Mouse (Mus musculus) erythroblast, embryonic 14.5 days (primary cell): ENCODE measurements around the gene 2310057M21Rik. TPM values are rescaled to one million over a fixed set of nuclear protein-coding genes. Genes with fewer than 3 reads are reported as not detected.
A peak's percentile ranks its signal among the peaks of the same experiment; 100 is the strongest.
"Not testable (repeated sequence)": the region's sequence is repeated elsewhere in the genome, so short reads cannot be mapped to it uniquely, and the experiment has no call there.

Experiments used
- H3K27me3 ChIP-seq: 2 replicates; pipeline ENCODE4 v1.6.1; 2012; ENCODE audit warnings: inconsistent platforms; ENCODE audit not compliant: control insufficient read depth
- H3K36me3 ChIP-seq: 2 replicates; pipeline ENCODE4 v1.6.1; 2012; ENCODE audit warnings: mild to moderate bottlenecking, inconsistent platforms; ENCODE audit not compliant: control insufficient read depth
- H3K4me1 ChIP-seq: 2 replicates; pipeline ENCODE4 v1.6.1; 2012; ENCODE audit warnings: inconsistent platforms; ENCODE audit not compliant: control insufficient read depth
- H3K4me3 ChIP-seq: replicated peaks from 2 replicates; pipeline ENCODE3; 2012; ENCODE audit warnings: moderate library complexity, mild to moderate bottlenecking, inconsistent platforms
- H3K9me3 ChIP-seq: 2 replicates; pipeline ENCODE4 v1.6.1; 2012; ENCODE audit warnings: low read length, inconsistent platforms, mixed read lengths; ENCODE audit not compliant: control insufficient read depth
- GATA1 ChIP-seq: IDR thresholded peaks from 2 replicates; pipeline ENCODE4 v1.6.1; 2012; ENCODE audit warnings: low read length, inconsistent platforms, mixed read lengths
- TAL1 ChIP-seq: IDR thresholded peaks from 3 replicates; pipeline ENCODE4 v1.6.1; 2012; ENCODE audit warnings: low read length, inconsistent platforms, mixed read lengths
- polyA plus RNA-seq: library from polyadenylated mRNA; stranded (reverse); fragments of >175 nt; gene quantifications from 2 replicates; pipeline ENCODE4 v1.2.3, GENCODE M21; 2012

2310057M21Rik gene
- polyA plus RNA-seq: 1.5 and 1.8 TPM in 2 replicates

DNA sequence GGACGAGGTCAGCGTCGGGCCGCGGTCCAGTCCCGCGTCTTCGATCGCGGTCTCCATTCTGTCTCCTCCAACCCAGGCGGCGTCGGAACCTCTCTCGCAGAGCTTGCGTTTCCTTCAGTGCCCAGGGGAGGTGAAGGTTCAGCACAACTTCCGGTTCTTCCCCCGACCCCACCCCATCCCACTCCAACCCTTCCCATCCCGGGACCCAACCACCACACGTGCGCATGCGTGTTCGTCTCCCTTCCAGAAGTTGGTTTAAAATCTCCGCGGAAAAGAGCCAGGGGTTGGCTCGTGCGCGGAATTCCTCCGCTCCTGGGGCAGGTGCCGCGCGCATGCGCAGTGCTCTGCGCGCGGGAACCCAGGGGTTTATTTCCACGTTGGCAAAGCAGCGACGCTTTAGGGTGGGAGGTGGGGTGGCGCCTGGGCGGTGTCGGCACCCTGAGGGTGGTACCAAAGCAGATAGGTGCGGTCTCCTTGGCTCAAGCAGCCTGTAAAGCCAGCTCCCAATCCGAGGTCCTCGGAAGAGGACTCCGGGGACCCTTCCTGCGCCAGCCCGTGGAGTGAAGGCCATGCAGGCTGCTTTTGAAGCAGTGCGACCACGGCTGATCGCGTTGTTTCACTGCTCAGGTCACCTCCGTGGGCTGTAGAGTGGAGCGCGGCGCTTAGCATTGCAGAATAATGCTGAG lies at the start of gene 2310057M21Rik:
TSS of gene 2310057M21Rik (minus strand) at position 145 of the 686 bp plus-strand sequence.
- no peak for TF ChIP-seq GATA1
- no peak for TF ChIP-seq TAL1
- Histone ChIP-seq H3K36me3 (peaks cover 31% of the 10 kb centered on the region), H3K27me3 (peaks cover 12% of the 10 kb centered on the region)

GRCm38 (mm10) chr7:131411941-131412270 lies 49.3 kb upstream of the 2310057M21Rik start:
- TF ChIP-seq GATA1 (no peak), TAL1 (no peak)
- no peaks in the 10 kb centered on the region for H3K9me3 ChIP-seq
- H3K36me3 ChIP-seq: peaks cover 10% of the 10 kb centered on the region
- H3K27me3 ChIP-seq: peaks cover 9% of the 10 kb centered on the region
- H3K4me3 ChIP-seq: no peak overlapping the region
- H3K4me1 ChIP-seq: peaks cover 33% of the 10 kb centered on the region

More for the DNA sequence above, at the start of gene 2310057M21Rik:
- Histone ChIP-seq H3K4me1 (peaks cover 32% of the 10 kb centered on the region), H3K4me3 (peak within 1 kb of the TSS; percentile 88), H3K9me3 (no peaks in the 10 kb centered on the region)

DNA sequence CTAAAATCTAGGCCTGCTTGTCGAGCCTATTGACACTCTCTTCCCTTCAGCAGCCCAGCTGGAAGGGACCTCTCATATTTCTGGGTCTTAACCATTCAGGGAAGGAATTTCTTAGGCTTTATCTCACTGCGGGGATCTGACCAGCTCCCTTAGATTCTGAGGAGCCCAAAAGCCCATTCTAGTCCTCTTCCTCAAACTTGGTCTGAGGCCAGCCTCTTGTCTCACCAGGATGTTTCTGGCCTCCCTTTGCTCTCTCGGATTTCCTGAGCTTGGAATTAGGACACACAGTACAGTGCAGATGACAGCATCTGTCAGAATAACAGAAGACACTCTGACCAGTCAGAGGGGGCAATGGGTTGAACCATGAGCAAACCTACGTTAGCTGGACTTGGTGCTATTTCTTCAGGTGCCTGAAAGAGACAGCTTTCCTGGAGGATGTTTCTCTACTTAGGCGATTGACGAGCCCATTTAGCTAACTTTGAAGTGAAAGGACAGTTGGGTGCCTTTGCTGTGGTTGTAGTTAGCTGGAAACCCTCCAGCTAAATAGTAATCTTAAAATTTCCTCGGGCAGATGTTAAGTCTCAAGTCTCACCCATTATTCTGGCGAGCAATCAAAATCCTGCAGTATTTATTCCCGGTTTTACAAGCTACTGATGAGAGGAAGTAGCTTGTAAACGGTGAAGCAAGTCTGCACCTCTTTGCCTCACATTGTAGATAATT lies 48.8 kb upstream of the 2310057M21Rik start:
- Histone ChIP-seq H3K9me3 (no peaks in the 10 kb centered on the region), H3K27me3 (peaks cover 9% of the 10 kb centered on the region), H3K4me3 (peak overlapping the region; percentile 78), H3K36me3 (peaks cover 13% of the 10 kb centered on the region), H3K4me1 (peaks cover 34% of the 10 kb centered on the region)
- TF ChIP-seq TAL1 (no peak), GATA1 (no peak)

DNA sequence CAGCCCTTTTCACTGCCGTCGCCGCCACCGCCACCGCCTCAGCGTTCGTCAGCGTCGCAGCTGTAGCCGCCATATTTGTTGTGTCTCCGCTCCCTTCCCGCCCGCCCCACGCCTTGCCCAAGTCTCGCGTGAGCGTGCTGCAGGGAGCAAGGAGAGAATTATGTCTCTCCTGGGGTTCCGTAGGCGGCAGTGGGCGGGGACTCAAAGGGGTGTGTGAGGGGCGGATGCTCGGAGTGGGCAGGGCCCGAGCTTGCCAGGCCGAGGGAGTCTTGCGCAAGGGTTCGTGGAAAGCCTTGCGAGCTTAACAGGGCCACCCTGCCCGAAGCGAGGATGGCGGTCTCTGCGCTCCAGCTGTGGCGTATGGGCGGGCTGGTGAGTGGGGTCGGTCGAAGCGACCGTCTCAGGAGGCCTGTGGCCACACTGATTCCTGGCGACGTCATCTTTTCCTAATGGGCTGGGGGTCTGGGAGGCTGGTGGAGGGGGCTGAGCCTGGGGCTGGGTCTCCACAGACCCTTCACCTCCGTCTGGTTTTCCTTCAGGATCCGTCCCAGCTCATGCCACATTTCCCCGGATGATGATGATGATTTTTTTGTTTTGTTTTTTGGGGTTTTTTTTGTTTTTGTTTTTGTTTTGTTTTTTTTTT lies 48.0 kb upstream of the 2310057M21Rik start, which contains the start of the genes Ikzf5 and Acadsb:
TSS of gene Ikzf5 (minus strand) at position 106 of the 643 bp plus-strand sequence.
TSS of gene Acadsb (plus strand) at position 186 of the 643 bp plus-strand sequence.
- peaks cover 34% of the 10 kb centered on the region for H3K4me1 ChIP-seq
- peaks cover 17% of the 10 kb centered on the region for H3K36me3 ChIP-seq
- no peak for TF ChIP-seq GATA1
- TF ChIP-seq TAL1: no peak
- H3K9me3 ChIP-seq: no peaks in the 10 kb centered on the region
- peak within 1 kb of the TSS; percentile 78 for H3K4me3 ChIP-seq
- H3K27me3 ChIP-seq: peaks cover 9% of the 10 kb centered on the region

- H3K4me1 ChIP-seq: peaks cover 34% of the 10 kb centered on the region
- no peak for TF ChIP-seq TAL1
- no peak for TF ChIP-seq GATA1
- H3K4me3 ChIP-seq: peak overlapping the region; percentile 78
- peaks cover 9% of the 10 kb centered on the region for H3K27me3 ChIP-seq
- H3K36me3 ChIP-seq: peaks cover 17% of the 10 kb centered on the region
- no peaks in the 10 kb centered on the region for H3K9me3 ChIP-seq
Measured at GRCm38 (mm10) chr7:131409988-131410385, 47.4 kb upstream of the 2310057M21Rik start.

DNA sequence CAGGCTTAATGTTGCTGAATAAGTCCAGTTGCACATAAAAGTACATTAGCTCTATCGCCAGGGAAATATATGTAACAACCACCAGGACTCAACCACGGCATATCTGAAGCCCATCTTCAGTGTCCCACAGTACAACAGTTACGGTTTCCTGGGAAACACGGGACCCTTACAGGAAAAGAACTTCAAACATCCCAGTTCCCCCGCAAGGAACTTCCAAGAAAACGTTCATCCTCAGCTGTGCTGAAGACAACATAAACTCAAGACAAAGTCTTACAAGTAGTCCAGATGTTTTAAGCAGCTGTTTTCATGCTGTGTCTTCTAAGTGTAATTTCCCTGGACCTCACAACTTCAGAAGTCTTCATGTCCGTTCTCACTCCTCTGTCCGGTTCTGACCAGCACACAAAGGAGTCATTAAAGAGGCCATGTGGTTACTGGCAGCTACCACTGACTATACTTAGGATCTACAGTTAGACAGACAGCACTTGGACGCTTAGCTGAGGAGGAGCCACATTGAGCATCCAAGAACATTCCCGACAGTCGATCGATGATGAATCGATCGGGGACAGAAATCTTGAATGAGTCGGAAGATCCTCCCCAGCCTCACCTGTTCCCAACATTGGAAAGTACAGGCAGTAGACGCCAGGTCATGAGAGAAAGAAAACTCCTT lies 46.9 kb upstream of the 2310057M21Rik start:
- Histone ChIP-seq H3K9me3 (no peaks in the 10 kb centered on the region), H3K4me3 (peak overlapping the region; percentile 78), H3K27me3 (peaks cover 9% of the 10 kb centered on the region), H3K4me1 (peaks cover 37% of the 10 kb centered on the region), H3K36me3 (peaks cover 22% of the 10 kb centered on the region)
- TF ChIP-seq GATA1: no peak
- TF ChIP-seq TAL1: no peak

- H3K9me3 ChIP-seq, H3K4me3 ChIP-seq, H3K27me3 ChIP-seq, H3K4me1 ChIP-seq: not testable (repeated sequence)
- H3K36me3 ChIP-seq: peaks cover 71% of the 10 kb centered on the region
Measured at GRCm38 (mm10) chr7:131391761-131392160, 29.2 kb upstream of the 2310057M21Rik start.

- Histone ChIP-seq H3K4me1 (peaks cover 29% of the 10 kb centered on the region), H3K9me3 (no peaks in the 10 kb centered on the region), H3K4me3 (peak overlapping the region; percentile 83), H3K36me3 (peaks cover 10% of the 10 kb centered on the region), H3K27me3 (peaks cover 9% of the 10 kb centered on the region)
- TF ChIP-seq TAL1: no peak
- no peak for TF ChIP-seq GATA1
Measured at GRCm38 (mm10) chr7:131371880-131372651, 9.5 kb upstream of the 2310057M21Rik start.
